Mouse (Mus musculus): ENCODE results near the gene Pi4k2a.

- no peak for TF ChIP-seq CTCF (IDR thresholded peaks at IDR 0.05; ENCODE audit: borderline replicate concordance, insufficient read depth, low read depth, low read length)
- TF ChIP-seq POLR2A (IDR thresholded peaks at IDR 0.05; ENCODE audit: borderline replicate concordance, insufficient read depth, low read length): no peak
These were observed 44.8 kb downstream of the Pi4k2a start for GRCm38 (mm10) chr19:42135070-42135469.

Data from cerebellum, adult 2 months (tissue).